Mouse (Mus musculus) embryonic facial prominence, embryonic 15.5 days (tissue): ENCODE results near the gene Kat8. TPM values are rescaled to one million over a fixed set of nuclear protein-coding genes. Genes with fewer than 3 reads are reported as not detected.
"Not testable (repeated sequence)": the region's sequence is repeated elsewhere in the genome, so short reads cannot be mapped to it uniquely, and the experiment has no call there.

Experiments used
- ATAC-seq: fragments of 200-750 bp; cut with Nextera tagmentation; 2 replicates; pipeline ENCODE4 v1.8.0; 2017; ENCODE audit warnings: low read depth, moderate TSS enrichment; ENCODE audit not compliant: insufficient number of reproducible peaks, low FRiP score, low TSS enrichment
- H3K27ac ChIP-seq: fragments of 300-500 bp; sonication (generic); replicated peaks from 2 replicates; pipeline ENCODE4 v1.5.1; 2015; ENCODE audit warnings: mild to moderate bottlenecking, inconsistent platforms
- H3K27me3 ChIP-seq: fragments of 300-500 bp; sonication (generic); 2 replicates; pipeline ENCODE4 v1.6.1; 2015; ENCODE audit warnings: inconsistent platforms
- H3K36me3 ChIP-seq: fragments of 300-500 bp; sonication (generic); 2 replicates; pipeline ENCODE4 v1.6.1; 2015; ENCODE audit warnings: mild to moderate bottlenecking, inconsistent platforms
- H3K4me1 ChIP-seq: fragments of 300-500 bp; sonication (generic); 2 replicates; pipeline ENCODE4 v1.6.1; 2015; ENCODE audit warnings: inconsistent platforms
- H3K4me2 ChIP-seq: fragments of 300-500 bp; sonication (generic); replicated peaks from 2 replicates; pipeline ENCODE4 v1.6.1; 2015; ENCODE audit warnings: mild to moderate bottlenecking, inconsistent platforms
- H3K4me3 ChIP-seq: fragments of 300-500 bp; sonication (generic); replicated peaks from 2 replicates; pipeline ENCODE4 v1.5.1; 2015; ENCODE audit warnings: mild to moderate bottlenecking, inconsistent platforms
- H3K9ac ChIP-seq: fragments of 300-500 bp; sonication (generic); 2 replicates; pipeline ENCODE4 v1.6.1; 2015; ENCODE audit warnings: inconsistent platforms
- H3K9me3 ChIP-seq: fragments of 300-500 bp; sonication (generic); replicated peaks from 2 replicates; pipeline ENCODE4 v1.6.1; 2016; ENCODE audit warnings: inconsistent platforms
- WGBS: fragments of 180-500 bp; shearing (Covaris S2); methylation state at CpG from one replicate; pipeline ENCODE4 v1.1.7; 2015; 5-methylcytosine and 5-hydroxymethylcytosine counted together
- polyA plus RNA-seq: library from polyadenylated mRNA; unstranded; fragments of >200 nt; fragmentation: Nextera tagmentation; extraction: Ambion mirVana; gene quantifications from 2 replicates; pipeline ENCODE4 v1.2.1, GENCODE M21; 2015

Kat8 gene
- polyA plus RNA-seq, 1 experiment from 2014 or later = 39.8 TPM

GRCm38 (mm10) chr7:127932273-127933031 lies 20.1 kb downstream of the Kat8 start:
- Histone ChIP-seq H3K9me3 (no peaks in the 10 kb centered on the region), H3K4me1 (peaks cover 59% of the 10 kb centered on the region), H3K27ac (peak overlapping the region; percentile 75), H3K36me3 (no peaks in the 10 kb centered on the region), H3K9ac (no peak overlapping the region), H3K4me2 (no peak overlapping the region), H3K4me3 (no peak overlapping the region), H3K27me3 (peaks cover 13% of the 10 kb centered on the region)
- ATAC-seq = no peak
- 14% methylated on average over 13 of the region's 13 CpGs for WGBS

DNA sequence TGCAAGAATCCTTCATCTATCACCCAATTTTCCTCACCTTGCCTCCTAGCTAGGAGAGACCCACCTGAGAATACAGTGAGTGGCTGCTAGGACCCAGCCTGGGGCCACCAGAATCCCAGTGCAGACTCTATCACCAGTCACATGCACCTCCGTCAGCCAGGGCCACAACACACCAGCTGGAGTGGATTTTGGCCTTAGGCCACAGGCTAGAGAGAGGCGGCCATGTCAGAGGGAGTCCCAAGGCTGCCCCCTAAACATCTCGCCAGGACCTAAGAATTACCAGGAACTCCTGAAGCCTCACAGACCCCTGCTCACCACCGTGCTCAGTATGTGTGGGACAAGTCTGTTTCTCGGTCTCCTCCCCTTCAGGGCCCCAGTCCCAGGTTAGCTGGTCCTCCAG lies 21.8 kb downstream of the Kat8 start:
- H3K9ac ChIP-seq = no peak overlapping the region
- H3K27ac ChIP-seq = no peak overlapping the region
- 77% methylated on average over 5 of the region's 5 CpGs for WGBS
- peaks cover 5% of the 10 kb centered on the region for H3K27me3 ChIP-seq
- no peak overlapping the region for H3K4me3 ChIP-seq
- ATAC-seq = no peak
- H3K4me1 ChIP-seq = peaks cover 56% of the 10 kb centered on the region
- no peaks in the 10 kb centered on the region for H3K36me3 ChIP-seq
- no peaks in the 10 kb centered on the region for H3K9me3 ChIP-seq
- no peak overlapping the region for H3K4me2 ChIP-seq

DNA sequence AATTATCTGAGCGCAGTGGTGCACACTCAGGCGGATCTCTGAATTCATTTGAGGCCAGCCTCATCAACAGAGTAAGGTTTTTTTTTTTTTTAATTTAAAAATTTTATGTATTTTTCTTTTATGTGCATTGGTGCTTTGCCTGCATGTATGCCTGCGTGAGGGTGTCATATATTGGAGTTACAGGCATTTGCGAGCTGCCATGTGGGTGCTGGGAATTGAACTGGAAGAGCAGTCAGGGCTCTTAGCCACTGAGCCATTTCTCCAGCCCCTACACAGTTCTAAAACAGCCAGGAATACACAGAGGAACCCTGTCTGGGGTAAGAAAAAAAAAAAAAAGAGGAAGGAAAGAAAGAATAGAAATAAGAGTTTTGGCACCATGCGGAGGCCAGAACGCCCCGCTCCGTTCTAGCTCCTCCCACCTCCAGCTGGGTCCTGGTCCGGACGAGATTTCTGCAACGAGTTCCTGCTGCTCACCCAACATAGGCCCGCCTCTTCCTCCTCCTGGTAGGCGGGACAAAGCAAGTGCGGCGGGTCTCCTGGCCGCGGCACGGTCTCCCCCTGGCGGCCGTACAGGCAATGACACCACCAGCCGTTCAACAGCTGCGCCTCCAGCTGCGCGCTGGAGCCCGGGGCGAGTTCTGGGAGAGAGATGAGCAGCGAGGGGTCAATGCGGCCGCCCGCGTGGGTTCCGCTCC lies 22.9 kb downstream of the Kat8 start:
- H3K4me1 ChIP-seq = peaks cover 46% of the 10 kb centered on the region
- H3K9ac ChIP-seq = peak overlapping the region; percentile 59
- no peaks in the 10 kb centered on the region for H3K9me3 ChIP-seq
- H3K4me3 ChIP-seq = peak overlapping the region; percentile 79
- peak; percentile 93 for ATAC-seq
- peak overlapping the region; percentile 82 for H3K27ac ChIP-seq
- H3K4me2 ChIP-seq = peak overlapping the region; percentile 90
- no peaks in the 10 kb centered on the region for H3K36me3 ChIP-seq
- WGBS = 6% methylated on average over 31 of the region's 32 CpGs
- H3K27me3 ChIP-seq = no peaks in the 10 kb centered on the region; the same call in 1 of the 2 replicates

DNA sequence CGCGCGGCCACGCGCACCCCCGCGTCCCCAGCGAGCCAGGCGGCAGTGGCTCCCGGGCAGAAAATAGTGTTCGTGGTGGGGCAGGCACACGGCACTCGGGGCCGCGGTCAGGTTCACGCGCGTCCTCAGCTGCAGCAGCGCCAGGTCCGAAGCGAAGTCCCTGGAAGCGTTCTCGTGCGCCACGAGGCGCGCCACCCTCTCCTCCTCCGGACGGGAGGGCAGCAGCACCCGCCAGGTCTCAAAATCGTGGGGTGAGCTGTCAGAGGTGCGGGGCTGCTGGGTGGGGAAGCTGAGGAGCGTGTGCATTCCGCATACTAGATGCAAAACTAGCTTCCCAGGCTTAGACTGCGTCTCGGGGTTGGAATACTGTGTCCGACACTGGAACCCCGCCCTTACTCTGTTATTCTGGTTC lies 23.4 kb downstream of the Kat8 start:
- H3K9ac ChIP-seq = peak overlapping the region; percentile 59
- peak; percentile 31 for ATAC-seq
- H3K9me3 ChIP-seq = no peaks in the 10 kb centered on the region
- H3K27ac ChIP-seq = peak overlapping the region; percentile 82
- peak overlapping the region; percentile 90 for H3K4me2 ChIP-seq
- no peaks in the 10 kb centered on the region for H3K36me3 ChIP-seq
- no peaks in the 10 kb centered on the region for H3K27me3 ChIP-seq
- under 1% methylated on average over 37 of the region's 38 CpGs for WGBS
- H3K4me1 ChIP-seq = peaks cover 44% of the 10 kb centered on the region
- peak overlapping the region; percentile 79 for H3K4me3 ChIP-seq

GRCm38 (mm10) chr7:127936216-127936884 lies 24.0 kb downstream of the Kat8 start:
- 51% methylated on average over 18 of the region's 18 CpGs for WGBS
- Histone ChIP-seq H3K4me3 (peak overlapping the region; percentile 79), H3K9ac (peak overlapping the region; percentile 59; the same call in 1 of the 2 replicates), H3K4me1 (peaks cover 41% of the 10 kb centered on the region), H3K4me2 (peak overlapping the region; percentile 90), H3K9me3 (no peaks in the 10 kb centered on the region), H3K27ac (peak overlapping the region; percentile 82), H3K27me3 (no peaks in the 10 kb centered on the region), H3K36me3 (no peaks in the 10 kb centered on the region)
- no peak for ATAC-seq

DNA sequence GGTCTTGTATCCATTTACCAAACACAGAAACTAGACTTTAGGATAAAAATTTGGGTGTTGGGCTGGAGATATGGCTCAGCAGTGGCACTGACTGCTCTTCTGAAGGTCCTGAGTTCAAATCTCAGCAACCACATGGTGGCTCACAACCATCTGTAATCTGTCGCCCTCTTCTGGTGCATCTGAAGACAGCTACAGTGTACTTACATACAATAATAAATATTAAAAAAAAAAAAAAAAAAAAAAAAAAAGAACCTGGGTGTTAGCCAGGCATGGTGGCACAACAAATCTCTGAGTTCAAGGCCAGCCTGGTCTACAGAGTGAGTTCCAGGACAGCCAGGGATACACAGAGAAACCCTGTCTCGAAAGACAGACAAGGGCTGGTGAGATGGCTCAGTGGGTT lies 29.8 kb downstream of the Kat8 start:
- ATAC-seq, H3K9me3 ChIP-seq, H3K27ac ChIP-seq, H3K36me3 ChIP-seq, H3K4me3 ChIP-seq, H3K4me1 ChIP-seq, H3K9ac ChIP-seq, H3K4me2 ChIP-seq: not testable (repeated sequence)
- peaks cover 29% of the 10 kb centered on the region for H3K27me3 ChIP-seq
- WGBS = 50% methylated on average over 2 of the region's 2 CpGs

- 13% methylated on average over 23 of the region's 23 CpGs for WGBS
Observed at GRCm38 (mm10) chr7:127944614-127945013, 32.3 kb downstream of the Kat8 start.

GRCm38 (mm10) chr7:127946470-127947023 lies 34.2 kb downstream of the Kat8 start, which contains the start of gene Prss36:
Gene Prss36 (minus strand): TSS chr7:127946725.
- no peak within 1 kb of the TSS for H3K4me3 ChIP-seq
- no peak within 1 kb of the TSS for H3K4me2 ChIP-seq
- WGBS = 74% methylated on average over 6 of the region's 6 CpGs
- H3K9ac ChIP-seq = no peak within 1 kb of the TSS
- H3K36me3 ChIP-seq = no peaks in the 10 kb centered on the region
- H3K4me1 ChIP-seq = no peaks in the 10 kb centered on the region
- ATAC-seq = no peak; the same call in 1 of the 2 replicates
- no peak within 1 kb of the TSS for H3K27ac ChIP-seq
- H3K27me3 ChIP-seq = peaks cover 29% of the 10 kb centered on the region
- H3K9me3 ChIP-seq = no peaks in the 10 kb centered on the region

More at GRCm38 (mm10) chr7:127944614-127945013, 32.3 kb downstream of the Kat8 start:
- Histone ChIP-seq H3K27me3 (peaks cover 29% of the 10 kb centered on the region), H3K4me1 (no peaks in the 10 kb centered on the region), H3K9ac (no peak overlapping the region), H3K27ac (no peak overlapping the region), H3K9me3 (no peaks in the 10 kb centered on the region), H3K4me3 (no peak overlapping the region), H3K4me2 (peak overlapping the region; percentile 2; the same call in 1 of the 2 replicates), H3K36me3 (no peaks in the 10 kb centered on the region)
- ATAC-seq = no peak; the same call in 1 of the 2 replicates

- no peak overlapping the region for H3K27ac ChIP-seq
- no peaks in the 10 kb centered on the region for H3K27me3 ChIP-seq
- ATAC-seq = no peak
- H3K36me3 ChIP-seq = no peaks in the 10 kb centered on the region
- no peak overlapping the region for H3K4me2 ChIP-seq
- H3K9me3 ChIP-seq = no peaks in the 10 kb centered on the region
- no peaks in the 10 kb centered on the region for H3K4me1 ChIP-seq
- no peak overlapping the region for H3K4me3 ChIP-seq
- WGBS = 40% methylated on average over 13 of the region's 13 CpGs
- H3K9ac ChIP-seq = no peak overlapping the region
Observed at GRCm38 (mm10) chr7:127952864-127953581, 40.7 kb downstream of the Kat8 start.

GRCm38 (mm10) chr7:127959364-127959763 lies 47.0 kb downstream of the Kat8 start:
- Histone ChIP-seq H3K27me3 (no peaks in the 10 kb centered on the region), H3K4me1 (no peaks in the 10 kb centered on the region), H3K4me2 (no peak overlapping the region), H3K36me3 (no peaks in the 10 kb centered on the region), H3K9ac (no peak overlapping the region), H3K9me3 (no peaks in the 10 kb centered on the region), H3K27ac (no peak overlapping the region), H3K4me3 (no peak overlapping the region)
- no peak for ATAC-seq
- 63% methylated on average over 5 of the region's 5 CpGs for WGBS
